Mouse (Mus musculus) ovary, adult 18-20 months (tissue): ENCODE measurements around the gene Zpld1.

Experiments used
- DNase-seq: peaks from one replicate; pipeline ENCODE4 v3.0.0; 2022; ENCODE audit warnings: low spot score, mixed read lengths

Zpld1 gene

GRCm38 (mm10) chr16:55297886-55298285 is at the start of gene Zpld1:
Gene Zpld1, minus strand, starts transcription at chr16:55297986.
- no peak for DNase-seq

DNA sequence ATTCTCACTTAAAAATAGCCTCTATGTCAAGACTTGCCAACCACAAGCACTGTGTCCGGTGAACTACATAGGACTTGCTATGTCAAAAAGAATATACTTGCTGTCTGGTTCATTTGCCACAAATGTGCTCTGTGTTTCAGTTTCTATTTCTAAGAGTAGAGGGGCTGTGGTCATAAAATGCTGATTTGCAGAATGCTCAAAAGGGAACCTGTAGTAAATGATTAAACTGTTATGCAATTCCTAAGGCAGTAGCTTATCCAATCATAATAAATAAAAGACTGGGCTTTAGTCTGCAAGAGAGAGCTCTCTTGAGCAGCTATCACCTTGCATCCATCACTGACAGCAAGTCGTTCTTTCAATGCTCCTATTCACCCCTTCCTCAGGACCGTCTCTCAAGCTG is 47.9 kb upstream of the Zpld1 start:
- DNase-seq, result no peak

DNA sequence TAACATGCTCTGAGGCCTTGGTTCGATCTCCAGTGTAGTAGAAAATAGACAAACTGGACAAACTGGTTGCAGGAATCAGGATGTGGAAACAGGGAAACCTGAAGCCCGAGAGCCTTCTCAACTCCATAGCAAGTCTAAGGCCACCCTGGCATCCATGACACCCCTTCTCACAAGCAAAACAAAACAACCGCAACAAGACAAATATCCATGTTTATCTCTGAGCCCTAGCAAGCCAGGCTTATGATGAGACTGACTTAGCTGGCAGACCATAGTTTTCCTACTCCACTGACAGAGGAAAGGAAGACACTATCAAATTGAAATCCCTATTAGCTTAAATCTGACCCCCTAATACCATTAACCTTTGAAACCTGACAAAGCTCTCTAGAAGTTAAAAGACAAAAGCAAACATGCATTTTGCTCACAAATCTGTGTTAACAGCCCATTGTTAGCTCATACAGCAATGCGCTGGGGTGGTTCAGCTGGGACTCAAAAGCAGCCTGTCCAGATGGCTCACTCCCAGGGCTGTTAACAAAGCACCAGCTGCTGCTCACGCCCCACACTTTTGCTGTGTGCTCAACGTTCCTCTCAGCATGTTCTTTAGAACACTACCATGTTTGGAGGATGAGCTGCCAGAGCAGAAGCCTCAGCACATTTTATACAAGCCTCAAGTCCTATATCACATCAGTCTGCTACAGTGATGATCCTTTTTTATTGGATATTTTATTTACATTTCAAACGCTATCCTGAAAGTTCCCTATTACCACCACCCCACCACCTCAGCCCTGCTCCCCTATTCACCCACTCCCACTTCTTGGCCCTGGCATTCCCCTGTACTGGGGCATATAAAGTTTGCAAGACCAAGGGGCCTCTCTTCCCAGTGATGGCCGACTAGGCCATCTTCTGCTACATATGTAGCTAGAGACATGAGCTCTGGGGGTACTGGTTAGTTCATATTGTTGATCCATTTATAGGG is 24.0 kb upstream of the Zpld1 start:
- DNase-seq, result no peak

DNA sequence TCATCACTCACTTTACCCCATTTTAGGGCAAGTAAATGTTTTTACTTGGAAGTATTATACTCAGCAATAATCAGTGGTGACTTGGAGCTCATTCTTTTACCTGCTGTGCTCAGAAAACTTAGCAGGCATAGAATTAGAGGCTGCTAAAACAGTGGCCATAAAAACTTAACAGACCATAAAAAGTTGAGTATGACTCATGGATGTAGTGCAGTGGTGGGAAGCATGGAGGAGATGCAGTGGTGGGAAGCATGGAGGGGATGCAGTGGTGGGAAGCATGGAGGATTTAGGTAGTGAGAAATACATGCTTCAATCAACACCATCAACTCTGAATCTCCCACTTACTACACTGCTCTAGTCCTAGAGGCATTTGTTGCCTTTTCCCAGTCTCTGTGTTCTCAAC is 19.2 kb upstream of the Zpld1 start:
- no peak for DNase-seq

- DNase-seq, result no peak
Measured at GRCm38 (mm10) chr16:55312106-55312505, 14.3 kb upstream of the Zpld1 start.

DNA sequence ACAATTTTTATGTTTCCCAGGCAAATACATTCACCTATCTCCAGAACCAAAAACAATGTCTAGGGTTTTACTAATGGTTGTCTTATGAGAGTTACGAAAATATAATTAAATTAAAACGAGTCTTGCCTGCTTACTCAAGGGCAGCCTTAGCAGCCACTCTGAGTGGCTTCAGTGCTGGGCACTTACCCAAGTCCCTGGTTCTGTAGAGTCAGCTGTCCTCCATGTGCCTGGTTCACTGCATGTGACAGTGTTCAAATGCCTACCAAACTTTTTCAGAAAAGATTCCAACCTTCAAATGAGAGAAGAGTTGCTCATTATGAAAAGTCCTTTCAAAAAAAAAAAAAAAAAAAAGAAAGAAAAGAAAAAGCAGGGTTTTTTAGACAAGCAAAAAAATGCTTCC is 15.1 kb downstream of the Zpld1 start:
- DNase-seq, result no peak

- no peak for DNase-seq
Measured at GRCm38 (mm10) chr16:55277447-55277846, 20.3 kb downstream of the Zpld1 start.

DNA sequence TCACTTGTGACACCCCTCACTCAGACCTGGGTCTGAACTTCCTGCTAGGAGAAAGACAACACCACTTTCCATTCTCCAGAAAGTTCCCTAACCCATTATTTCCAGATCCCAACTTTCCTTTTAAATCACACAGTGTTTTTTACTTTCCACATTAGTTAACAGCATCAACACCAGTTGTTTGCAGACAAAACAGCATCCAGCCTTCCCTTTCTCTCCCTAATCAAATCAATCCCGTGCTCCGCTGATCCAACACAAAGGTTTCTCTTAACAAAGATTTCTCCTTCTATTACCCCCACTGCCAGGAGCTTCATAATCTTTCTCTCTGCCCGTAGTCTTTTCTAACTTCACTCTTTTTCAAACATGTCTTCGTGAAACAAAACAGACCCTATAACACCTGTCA is 32.5 kb downstream of the Zpld1 start:
- DNase-seq, result no peak

DNA sequence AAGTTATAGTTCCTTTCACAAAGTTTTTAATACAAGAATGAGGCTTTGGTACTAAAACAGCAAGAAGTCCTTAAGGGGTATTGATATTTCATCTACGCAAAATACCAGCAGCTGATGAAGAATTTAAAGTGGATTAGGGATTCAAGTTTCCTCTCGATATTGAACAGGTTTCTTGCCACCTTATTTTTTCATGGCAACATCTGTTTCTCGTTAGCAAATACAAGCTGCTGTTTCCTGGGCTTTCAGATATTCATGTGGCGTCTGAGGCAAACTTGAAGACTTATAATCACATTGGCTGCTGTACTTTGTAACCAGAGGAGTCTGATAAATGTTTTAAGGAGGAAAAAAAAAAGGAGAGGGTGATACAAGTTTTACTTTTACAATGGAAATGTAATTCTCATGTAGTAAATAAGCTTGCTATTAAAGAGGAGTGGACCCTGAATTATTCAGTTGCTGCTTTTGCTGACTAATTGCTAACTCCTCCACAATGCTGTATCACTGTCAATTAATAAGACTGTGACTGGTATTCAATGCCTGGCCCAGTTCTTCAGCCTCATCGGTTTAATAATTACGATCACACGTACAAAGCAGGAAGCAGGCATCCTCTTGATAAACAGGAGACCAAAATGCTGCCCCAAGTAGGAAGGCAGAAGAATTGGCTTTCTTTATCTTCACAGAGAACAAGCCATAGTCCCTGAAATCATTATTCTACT is 36.8 kb downstream of the Zpld1 start:
- no peak for DNase-seq

DNA sequence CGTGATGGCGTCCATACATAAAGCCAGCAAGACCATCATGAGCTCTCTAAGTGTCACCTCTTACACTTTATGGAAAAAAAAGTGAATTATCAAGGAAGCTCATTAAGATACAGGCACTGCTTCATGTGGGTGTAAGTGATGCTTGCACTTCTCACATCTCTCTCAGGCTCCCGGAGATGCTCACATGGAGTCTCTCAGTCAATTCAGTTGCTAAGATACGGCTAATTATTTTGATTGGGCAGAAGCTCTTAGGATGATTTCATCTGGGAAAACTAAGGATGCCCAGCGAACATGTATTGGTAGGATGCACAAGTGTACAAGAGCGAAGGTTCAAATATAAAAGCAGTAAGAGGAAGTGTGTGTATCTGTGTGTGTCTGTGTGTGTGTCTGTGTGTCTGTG is 38.1 kb downstream of the Zpld1 start:
- DNase-seq, result no peak

DNA sequence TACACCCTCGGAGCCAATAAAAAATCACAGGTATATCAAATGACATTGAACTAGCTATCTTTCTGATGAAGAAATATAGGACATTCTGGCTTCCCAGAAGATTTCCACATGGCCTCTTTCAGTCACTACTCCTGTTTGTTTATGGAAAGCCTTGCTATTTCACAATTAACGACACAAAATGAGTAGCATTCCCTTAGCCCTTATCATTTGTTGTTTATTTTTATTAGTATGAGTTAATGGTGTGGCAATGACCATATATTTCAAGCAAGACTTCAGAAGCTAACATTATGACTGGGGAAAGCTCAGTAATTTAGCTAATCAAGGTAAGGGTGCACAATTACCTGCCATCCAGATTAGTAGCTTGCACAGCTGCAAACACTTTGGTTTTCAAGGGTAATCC is 56.8 kb downstream of the Zpld1 start:
- DNase-seq, result no peak

DNA sequence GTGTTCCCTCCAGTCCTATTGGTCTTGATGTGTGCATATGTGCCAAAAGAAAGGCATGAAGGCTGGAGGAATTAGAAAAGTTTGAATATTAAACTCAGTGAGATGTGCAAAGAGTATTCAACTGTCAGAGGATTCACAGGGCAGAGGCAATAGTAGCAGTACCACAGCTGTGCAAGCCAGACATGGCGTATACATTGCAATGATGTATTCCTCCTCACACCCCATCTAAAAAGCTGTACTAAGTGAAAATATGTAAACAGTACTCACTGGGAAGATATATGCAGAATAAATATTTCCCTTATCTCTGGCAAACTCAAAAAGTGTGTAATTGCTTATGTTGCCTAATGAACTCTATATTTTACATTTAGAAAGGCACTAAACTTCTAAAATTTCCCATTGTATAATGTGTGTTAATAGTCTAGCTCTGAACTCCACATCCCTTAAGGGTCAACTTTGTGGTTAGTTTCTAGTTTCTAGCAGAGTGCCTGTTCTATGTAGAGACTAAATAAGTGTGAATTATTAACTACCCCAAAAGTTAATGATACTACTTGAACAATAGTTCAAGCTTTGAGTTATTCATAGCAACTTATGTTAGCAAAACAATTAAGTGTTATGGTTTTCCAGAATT is 68.7 kb downstream of the Zpld1 start:
- DNase-seq, result no peak

- no peak for DNase-seq
Measured at GRCm38 (mm10) chr16:55203945-55204344, 93.8 kb downstream of the Zpld1 start.

DNA sequence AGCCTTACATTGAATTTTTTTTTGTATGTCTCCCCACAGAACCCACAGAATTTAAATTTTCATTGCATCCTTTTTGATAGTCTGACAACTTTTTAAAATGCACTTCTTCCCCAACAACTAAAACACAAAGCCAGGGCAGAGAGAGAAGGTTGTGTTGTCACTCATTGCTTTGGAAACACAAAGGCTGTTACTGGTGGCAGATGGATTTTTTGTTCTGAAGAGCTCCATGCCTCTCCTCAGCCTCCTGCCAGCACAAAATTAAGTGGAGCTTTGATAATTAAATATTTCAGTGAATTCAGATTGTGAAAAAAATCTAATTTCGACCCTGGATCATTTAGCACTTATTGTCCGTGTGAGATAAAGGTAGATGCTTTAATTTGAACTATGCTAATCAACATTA is 107.4 kb downstream of the Zpld1 start:
- no peak for DNase-seq

DNA sequence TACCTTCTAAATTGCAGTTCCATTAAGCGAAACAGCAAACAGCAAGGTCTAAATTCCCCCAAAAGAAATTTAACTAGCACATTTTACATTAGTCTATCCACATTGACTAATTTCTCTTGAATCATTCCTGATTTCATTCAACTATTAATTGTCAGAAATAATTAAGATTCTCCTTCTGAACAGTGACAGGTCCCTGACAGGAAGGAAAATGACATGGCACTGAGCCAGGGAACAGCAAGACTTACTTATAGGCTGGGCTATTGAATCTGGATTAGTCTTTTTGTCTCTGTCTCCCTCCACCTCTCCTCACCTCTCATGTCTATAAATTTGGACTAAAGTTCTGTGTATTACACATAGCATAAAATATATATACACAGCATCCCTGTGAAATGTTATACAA is 112.4 kb downstream of the Zpld1 start:
- DNase-seq, result no peak
